Mouse (Mus musculus): Measurements from ENCODE around the gene 4932438A13Rik. TPM values are rescaled to one million over a fixed set of nuclear protein-coding genes. Genes with fewer than 3 reads are reported as not detected.

Gene 4932438A13Rik
- 55.8 and 59.7 TPM in 2 replicates for polyA plus RNA-seq (2015; fragmentation: Nextera tagmentation; extraction: Ambion mirVana)

GRCm38 (mm10) chr3:36862721-36863275, at the start of gene 4932438A13Rik:
TSS of gene 4932438A13Rik (plus strand) at chr3:36863104.
- under 1% methylated on average over 38 of the region's 38 CpGs for WGBS

DNA sequence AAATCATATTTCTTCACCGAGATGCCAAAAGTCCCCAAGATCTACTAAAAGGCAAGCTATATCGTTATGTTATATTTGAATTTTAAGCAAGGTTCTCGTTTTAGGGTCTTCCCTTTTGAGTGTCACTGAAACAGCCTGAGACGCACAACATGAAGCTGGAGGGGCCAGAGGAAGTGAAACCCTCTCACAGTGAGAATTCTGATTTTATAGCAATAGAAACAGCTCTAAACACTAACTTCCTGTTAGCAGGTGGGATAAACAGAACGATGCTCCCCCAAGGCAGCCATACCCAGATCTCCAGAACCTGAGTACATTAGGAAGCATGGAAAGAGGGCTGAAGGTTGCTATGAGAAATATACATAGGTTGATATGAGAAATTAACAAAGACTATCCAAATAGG, 46.3 kb upstream of the 4932438A13Rik start:
- Histone ChIP-seq H3K4me3 (no peak overlapping the region), H3K9ac (no peak overlapping the region), H3K4me2 (no peak overlapping the region), H3K27ac (replicated peaks) (no peak overlapping the region), H3K27me3 (no peaks in the 10 kb centered on the region), H3K4me1 (replicated peaks) (no peaks in the 10 kb centered on the region), H3K9me3 (no peaks in the 10 kb centered on the region), H3K36me3 (no peaks in the 10 kb centered on the region)
- 90% methylated on average over 5 of the region's 5 CpGs for WGBS
- no peak for ATAC-seq (ENCODE audit: low read depth)

More at GRCm38 (mm10) chr3:36862721-36863275, at the start of gene 4932438A13Rik:
- peak within 1 kb of the TSS; percentile 92 for H3K9ac ChIP-seq
- no peaks in the 10 kb centered on the region for H3K27me3 ChIP-seq
- H3K27ac ChIP-seq (replicated peaks), result peak within 1 kb of the TSS; percentile 84
- peaks cover 6% of the 10 kb centered on the region for H3K4me1 ChIP-seq (replicated peaks)
- no peaks in the 10 kb centered on the region for H3K9me3 ChIP-seq
- ATAC-seq (ENCODE audit: low read depth), result peak; percentile 99
- H3K4me3 ChIP-seq, result peak within 1 kb of the TSS; percentile 82
- H3K4me2 ChIP-seq, result peak within 1 kb of the TSS; percentile 73
- peaks cover 27% of the 10 kb centered on the region for H3K36me3 ChIP-seq

GRCm38 (mm10) chr3:36819402-36819801, 43.5 kb upstream of the 4932438A13Rik start:
- H3K4me1 ChIP-seq (replicated peaks), result no peaks in the 10 kb centered on the region
- H3K4me3 ChIP-seq, result no peak overlapping the region
- no peak overlapping the region for H3K9ac ChIP-seq
- ATAC-seq (ENCODE audit: low read depth), result no peak
- no peaks in the 10 kb centered on the region for H3K36me3 ChIP-seq
- 65% methylated on average over 7 of the region's 7 CpGs for WGBS
- no peak overlapping the region for H3K27ac ChIP-seq (replicated peaks)
- no peak overlapping the region for H3K4me2 ChIP-seq
- H3K9me3 ChIP-seq, result no peaks in the 10 kb centered on the region
- H3K27me3 ChIP-seq, result no peaks in the 10 kb centered on the region

DNA sequence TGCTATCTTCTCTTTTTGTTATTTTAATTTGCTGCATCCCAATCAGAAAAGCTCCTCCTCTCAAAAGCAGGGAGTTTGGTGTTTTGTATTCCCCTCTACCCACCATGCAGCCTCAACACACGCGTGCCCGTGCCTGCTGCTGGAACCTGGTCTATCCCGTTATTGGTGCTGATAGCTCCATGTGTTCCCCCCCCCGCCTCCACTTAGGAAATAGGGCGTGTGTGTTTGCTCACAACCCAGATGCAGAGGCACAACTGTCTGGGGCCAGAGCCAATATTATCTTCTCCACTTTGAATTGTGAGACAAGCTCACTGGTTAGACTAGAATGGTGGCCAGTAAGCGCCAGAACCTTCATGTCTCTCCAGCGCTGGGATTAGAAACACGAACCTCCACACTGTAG, 41.9 kb upstream of the 4932438A13Rik start:
- Histone ChIP-seq H3K9ac (no peak overlapping the region), H3K27ac (replicated peaks) (no peak overlapping the region), H3K4me1 (replicated peaks) (no peaks in the 10 kb centered on the region), H3K36me3 (no peaks in the 10 kb centered on the region), H3K27me3 (no peaks in the 10 kb centered on the region), H3K9me3 (no peaks in the 10 kb centered on the region), H3K4me3 (no peak overlapping the region), H3K4me2 (no peak overlapping the region)
- 89% methylated on average over 9 of the region's 9 CpGs for WGBS
- ATAC-seq (ENCODE audit: low read depth), result no peak

- no peak for ATAC-seq (ENCODE audit: low read depth)
Measured at GRCm38 (mm10) chr3:36825098-36825497, 37.8 kb upstream of the 4932438A13Rik start.

GRCm38 (mm10) chr3:36825554-36825953, 37.4 kb upstream of the 4932438A13Rik start:
- ATAC-seq (ENCODE audit: low read depth), result no peak
- Histone ChIP-seq H3K4me2 (no peak overlapping the region), H3K9ac (no peak overlapping the region), H3K4me3 (no peak overlapping the region), H3K36me3 (no peaks in the 10 kb centered on the region), H3K9me3 (no peaks in the 10 kb centered on the region), H3K27me3 (no peaks in the 10 kb centered on the region), H3K27ac (replicated peaks) (no peak overlapping the region), H3K4me1 (replicated peaks) (peaks cover 10% of the 10 kb centered on the region)
- 89% methylated on average over 4 of the region's 4 CpGs for WGBS

More at GRCm38 (mm10) chr3:36825098-36825497, 37.8 kb upstream of the 4932438A13Rik start:
- Histone ChIP-seq H3K4me2 (no peak overlapping the region), H3K4me1 (replicated peaks) (peaks cover 10% of the 10 kb centered on the region), H3K9ac (no peak overlapping the region), H3K27me3 (no peaks in the 10 kb centered on the region), H3K9me3 (no peaks in the 10 kb centered on the region), H3K36me3 (no peaks in the 10 kb centered on the region), H3K27ac (replicated peaks) (no peak overlapping the region), H3K4me3 (no peak overlapping the region)
- WGBS, result 62% methylated on average over 1 of the region's 1 CpGs

- Histone ChIP-seq H3K4me1 (replicated peaks) (peaks cover 10% of the 10 kb centered on the region), H3K27ac (replicated peaks) (no peak overlapping the region), H3K4me2 (no peak overlapping the region), H3K27me3 (no peaks in the 10 kb centered on the region), H3K36me3 (no peaks in the 10 kb centered on the region), H3K4me3 (no peak overlapping the region), H3K9ac (no peak overlapping the region), H3K9me3 (no peaks in the 10 kb centered on the region)
- WGBS, result 38% methylated on average over 8 of the region's 8 CpGs
- no peak for ATAC-seq (ENCODE audit: low read depth)
Measured at GRCm38 (mm10) chr3:36827274-36828025, 35.5 kb upstream of the 4932438A13Rik start.

DNA sequence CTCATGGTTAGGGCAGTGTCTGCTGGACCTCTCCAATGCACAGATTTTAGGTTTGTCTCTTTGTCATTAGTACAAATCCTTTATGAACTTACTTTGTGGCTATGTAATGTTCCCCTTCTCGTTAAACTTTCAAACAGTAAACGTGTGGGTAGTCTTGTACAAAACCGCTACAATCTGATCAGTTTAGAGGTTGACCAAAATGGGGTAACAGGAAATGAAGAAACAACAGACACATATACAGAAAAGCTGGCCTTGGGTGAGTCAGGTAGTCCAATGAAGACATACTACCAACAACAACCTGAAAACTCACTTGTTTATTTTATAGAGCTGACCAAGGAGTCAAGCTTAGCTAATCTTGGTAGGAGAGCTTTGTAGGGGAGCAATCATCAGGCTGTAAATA, 32.7 kb upstream of the 4932438A13Rik start:
- Histone ChIP-seq H3K27ac (replicated peaks) (no peak overlapping the region), H3K27me3 (no peaks in the 10 kb centered on the region), H3K4me1 (replicated peaks) (peaks cover 10% of the 10 kb centered on the region), H3K9me3 (no peaks in the 10 kb centered on the region), H3K36me3 (no peaks in the 10 kb centered on the region), H3K4me3 (no peak overlapping the region), H3K4me2 (no peak overlapping the region), H3K9ac (no peak overlapping the region)
- ATAC-seq (ENCODE audit: low read depth), result no peak
- 93% methylated on average over 3 of the region's 3 CpGs for WGBS

- H3K4me1 ChIP-seq (replicated peaks), result peaks cover 10% of the 10 kb centered on the region
- 80% methylated on average over 4 of the region's 4 CpGs for WGBS
- H3K27me3 ChIP-seq, result no peaks in the 10 kb centered on the region
- H3K9ac ChIP-seq, result no peak overlapping the region
- H3K9me3 ChIP-seq, result no peaks in the 10 kb centered on the region
- H3K36me3 ChIP-seq, result no peaks in the 10 kb centered on the region
- no peak overlapping the region for H3K4me3 ChIP-seq
- ATAC-seq (ENCODE audit: low read depth), result no peak
- no peak overlapping the region for H3K4me2 ChIP-seq
- no peak overlapping the region for H3K27ac ChIP-seq (replicated peaks)
Measured at GRCm38 (mm10) chr3:36834426-36834825, 28.5 kb upstream of the 4932438A13Rik start.

DNA sequence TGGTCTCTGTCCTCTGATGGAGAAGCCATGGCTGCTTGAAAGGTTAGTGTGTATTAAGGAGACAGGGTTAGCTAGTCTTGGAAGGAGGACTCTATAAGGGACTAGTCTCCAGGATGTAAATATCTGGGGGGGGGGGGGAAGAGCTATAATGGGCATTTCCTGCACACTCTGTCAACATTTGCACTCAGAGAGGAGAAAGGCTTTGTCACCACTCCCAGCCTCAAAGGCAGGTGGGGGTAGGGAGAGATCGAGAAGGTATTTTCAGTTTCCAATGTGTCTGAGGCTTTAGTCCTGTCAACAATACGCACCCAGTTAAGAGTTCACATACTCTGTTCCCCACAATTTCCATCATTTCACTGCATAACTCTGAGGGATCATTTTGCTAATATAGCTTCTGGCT, 28.1 kb upstream of the 4932438A13Rik start:
- 95% methylated on average over 2 of the region's 2 CpGs for WGBS
- Histone ChIP-seq H3K36me3 (no peaks in the 10 kb centered on the region), H3K9me3 (no peaks in the 10 kb centered on the region), H3K27me3 (no peaks in the 10 kb centered on the region), H3K4me2 (no peak overlapping the region), H3K4me3 (no peak overlapping the region), H3K9ac (no peak overlapping the region), H3K4me1 (replicated peaks) (peaks cover 10% of the 10 kb centered on the region), H3K27ac (replicated peaks) (no peak overlapping the region)
- no peak for ATAC-seq (ENCODE audit: low read depth)

DNA sequence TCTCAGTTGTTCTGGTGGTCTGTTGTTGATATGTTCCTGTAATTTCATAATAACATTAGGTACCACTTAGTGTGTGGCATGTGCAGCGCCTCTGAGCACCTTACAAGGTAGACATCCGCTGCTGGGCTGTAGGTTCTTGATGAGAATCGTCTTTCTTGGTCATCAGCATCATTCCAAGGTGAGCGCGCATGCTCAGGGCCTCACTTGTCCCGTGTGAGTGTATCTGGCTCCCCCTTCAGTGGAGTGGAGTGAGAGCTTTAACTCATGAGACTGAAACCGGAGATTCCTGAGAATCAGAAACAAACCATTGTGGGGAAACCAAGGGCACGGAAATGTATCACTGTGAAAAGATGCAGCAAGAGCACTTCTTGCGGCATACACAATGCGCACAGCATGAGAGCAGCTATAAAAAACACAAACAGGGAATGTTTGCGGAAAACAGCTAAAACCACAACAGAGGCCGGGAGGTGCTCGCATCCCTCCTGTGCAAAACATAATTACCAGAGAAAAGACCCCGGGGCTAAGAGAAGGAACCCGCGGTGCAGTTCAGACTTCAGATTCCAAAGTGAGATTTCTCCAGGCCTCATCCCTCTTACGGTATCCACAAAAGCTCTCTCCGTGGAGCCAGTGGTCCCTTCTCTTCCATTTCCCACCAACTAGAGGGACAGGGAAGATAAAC, 27.2 kb upstream of the 4932438A13Rik start:
- 18% methylated on average over 18 of the region's 18 CpGs for WGBS
- peak; percentile 80; the same call in 1 of the 2 replicates for ATAC-seq (ENCODE audit: low read depth)
- peak overlapping the region; percentile 23 for H3K4me3 ChIP-seq

DNA sequence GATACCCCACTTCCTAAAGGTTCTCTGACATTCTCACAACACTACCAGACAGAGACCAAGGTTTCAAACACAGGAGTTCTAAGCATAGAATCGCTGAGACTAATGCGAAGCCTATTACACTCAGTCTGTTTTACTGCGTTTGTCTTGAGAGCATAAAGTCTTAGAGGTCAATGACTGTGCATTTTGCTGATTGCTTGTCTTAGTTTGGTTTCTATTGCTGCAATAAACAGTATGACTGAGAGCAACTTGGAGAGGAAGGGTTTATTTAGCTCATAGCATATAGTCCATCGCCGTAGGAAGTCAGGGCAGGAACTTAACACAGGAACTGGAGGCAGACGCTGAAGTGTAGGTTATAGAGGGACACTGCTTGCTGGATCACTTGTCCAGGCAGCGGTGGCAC, 26.1 kb upstream of the 4932438A13Rik start:
- Histone ChIP-seq H3K9me3 (no peaks in the 10 kb centered on the region), H3K4me2 (no peak overlapping the region), H3K4me1 (replicated peaks) (peaks cover 10% of the 10 kb centered on the region), H3K4me3 (no peak overlapping the region), H3K9ac (no peak overlapping the region), H3K27ac (replicated peaks) (no peak overlapping the region), H3K36me3 (no peaks in the 10 kb centered on the region), H3K27me3 (no peaks in the 10 kb centered on the region)
- no peak for ATAC-seq (ENCODE audit: low read depth)
- WGBS, result 80% methylated on average over 7 of the region's 7 CpGs

More for the DNA sequence above, 27.2 kb upstream of the 4932438A13Rik start:
- Histone ChIP-seq H3K4me2 (peak overlapping the region; percentile 50), H3K36me3 (no peaks in the 10 kb centered on the region), H3K9me3 (no peaks in the 10 kb centered on the region), H3K27ac (replicated peaks) (peak overlapping the region; percentile 59), H3K27me3 (no peaks in the 10 kb centered on the region), H3K4me1 (replicated peaks) (peaks cover 10% of the 10 kb centered on the region), H3K9ac (peak overlapping the region; percentile 48)
